Mouse (Mus musculus) forebrain, embryonic 11.5 days (tissue): ENCODE results near the gene Chchd1. TPM values are rescaled to one million over a fixed set of nuclear protein-coding genes. Genes with fewer than 3 reads are reported as not detected.

Source experiments
- ATAC-seq: fragments of 200-750 bp; cut with Nextera tagmentation; replicated peaks from 2 replicates; pipeline ENCODE4 v1.8.0; 2017; ENCODE audit warnings: moderate TSS enrichment; ENCODE audit not compliant: low FRiP score
- DNase-seq: peaks from one replicate; pipeline ENCODE4 v3.0.0-alpha.2; 2017; ENCODE audit warnings: low spot score
- H3K27ac ChIP-seq: fragments of 300-500 bp; sonication (generic); 2 replicates; pipeline ENCODE4 v1.5.1; 2014; ENCODE audit warnings: low read depth, low read length
- H3K27me3 ChIP-seq: fragments of 300-500 bp; sonication (generic); 2 replicates; pipeline ENCODE4 v1.6.1; 2014; ENCODE audit warnings: mild to moderate bottlenecking, low read length, mixed read lengths; ENCODE audit not compliant: control insufficient read depth, insufficient read depth
- H3K36me3 ChIP-seq: fragments of 300-500 bp; sonication (generic); 2 replicates; pipeline ENCODE4 v1.6.1; 2014; ENCODE audit warnings: mild to moderate bottlenecking, low read length, moderate library complexity, mixed read lengths; ENCODE audit not compliant: control insufficient read depth, insufficient read depth
- H3K4me1 ChIP-seq: fragments of 300-500 bp; sonication (generic); replicated peaks from 2 replicates; pipeline ENCODE4 v1.6.1; 2014; ENCODE audit warnings: low read length, mixed read lengths; ENCODE audit not compliant: control insufficient read depth, insufficient read depth
- H3K4me2 ChIP-seq: fragments of 300-500 bp; sonication (generic); 2 replicates; pipeline ENCODE4 v1.6.1; 2014; ENCODE audit warnings: low read depth, mild to moderate bottlenecking, low read length, moderate library complexity, mixed read lengths; ENCODE audit not compliant: severe bottlenecking
- H3K4me3 ChIP-seq: fragments of 300-500 bp; sonication (generic); 2 replicates; pipeline ENCODE4 v1.5.1; 2014; ENCODE audit warnings: low read depth, low read length
- H3K9ac ChIP-seq: fragments of 300-500 bp; sonication (generic); 2 replicates; pipeline ENCODE4 v1.6.1; 2014; ENCODE audit warnings: low read length
- H3K9me3 ChIP-seq: fragments of 300-500 bp; sonication (generic); 2 replicates; pipeline ENCODE4 v1.6.1; 2016; ENCODE audit warnings: low read length, mixed read lengths; ENCODE audit not compliant: control insufficient read depth
- WGBS: fragments of 180-500 bp; shearing (Covaris S2); extraction: QIAGEN DNeasy Blood & Tissue Kit; methylation state at CpG from one replicate; pipeline ENCODE4 v1.1.7; 2014; 5-methylcytosine and 5-hydroxymethylcytosine counted together
- microRNA-seq: library from miRNA; unstranded; fragments of <30 nt; microRNA quantifications from one replicate; pipeline ENCODE4, GENCODE M21; 2016; ENCODE audit not compliant: insufficient number of aligned reads
- polyA plus RNA-seq: library from polyadenylated mRNA; unstranded; fragments of >200 nt; fragmentation: Nextera tagmentation; extraction: Ambion mirVana; gene quantifications from 2 replicates; pipeline ENCODE4 v1.2.1, GENCODE M21; 2014

Chchd1 gene
- polyA plus RNA-seq, 1 experiment from 2014 or later, result 256 TPM

DNA sequence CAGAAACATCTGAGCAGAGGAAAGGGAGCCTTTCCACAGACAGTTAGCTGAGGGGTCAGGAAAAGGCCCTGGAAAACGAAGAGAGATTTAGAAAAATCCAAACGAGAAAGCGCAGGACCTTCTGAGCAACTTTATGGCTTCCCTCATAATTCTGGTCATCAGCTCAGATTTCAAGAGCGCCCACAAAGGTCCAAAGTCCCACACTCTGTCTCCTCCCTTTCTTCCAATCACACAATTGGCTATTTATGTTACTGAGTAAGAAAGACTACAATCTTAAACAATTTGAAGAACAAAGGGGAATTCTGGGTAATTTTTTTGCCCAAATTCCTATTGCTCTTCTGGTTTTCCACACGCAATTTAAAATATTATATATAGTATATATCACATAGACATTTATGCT, 47.7 kb downstream of the Chchd1 start:
- H3K4me1 ChIP-seq, result no peaks in the 10 kb centered on the region
- no peaks in the 10 kb centered on the region for H3K36me3 ChIP-seq
- no peaks in the 10 kb centered on the region for H3K9me3 ChIP-seq
- ATAC-seq (no peak), DNase-seq (no peak)
- H3K4me2 ChIP-seq, result no peak overlapping the region
- H3K27ac ChIP-seq, result no peak overlapping the region
- H3K27me3 ChIP-seq, result no peaks in the 10 kb centered on the region
- 92% methylated on average over 5 of the region's 5 CpGs for WGBS
- H3K4me3 ChIP-seq, result no peak overlapping the region
- no peak overlapping the region for H3K9ac ChIP-seq

DNA sequence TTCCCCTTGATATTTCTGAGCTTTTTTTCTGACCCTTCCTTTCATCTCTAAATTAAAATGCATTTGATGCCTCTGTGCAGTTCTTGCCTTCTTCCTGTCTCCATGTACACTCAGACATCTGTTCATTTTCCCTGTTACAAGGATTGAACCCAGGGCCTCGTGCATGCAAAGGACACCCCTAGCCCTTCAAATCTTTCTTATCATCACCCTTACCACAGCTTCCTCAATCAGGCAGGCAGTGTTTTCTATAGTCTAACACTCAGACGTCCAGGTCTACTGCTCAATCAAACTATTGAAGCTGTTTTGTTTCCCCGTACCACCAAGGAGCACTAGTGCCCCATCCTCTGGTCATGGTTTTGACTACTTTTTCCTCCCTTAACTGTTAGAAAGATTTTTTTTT, 51.0 kb downstream of the Chchd1 start:
- no peak overlapping the region for H3K9ac ChIP-seq
- H3K9me3 ChIP-seq, result no peaks in the 10 kb centered on the region
- no peak overlapping the region for H3K4me2 ChIP-seq
- WGBS, result 86% methylated on average over 3 of the region's 3 CpGs
- peaks cover under 1% of the 10 kb centered on the region; the same call in 1 of the 2 replicates for H3K36me3 ChIP-seq
- H3K4me1 ChIP-seq, result no peaks in the 10 kb centered on the region
- ATAC-seq, result no peak
- DNase-seq, result no peak
- no peak overlapping the region for H3K27ac ChIP-seq
- no peak overlapping the region for H3K4me3 ChIP-seq
- no peaks in the 10 kb centered on the region for H3K27me3 ChIP-seq

Small RNA genes within 50 kb of the gene (microRNA-seq; reads per million reads assigned to microRNA genes)
- gene Mir6946, result not detected

Other genes with a start within 250 kb of the Chchd1 start
- gene Anxa7, start 222.9 kb upstream of the Chchd1 start, polyA plus RNA-seq, result 12.8 and 14.6 TPM in 2 replicates
- 1.1 and 1.4 TPM in 2 replicates for gene Mss51, start 206.1 kb upstream of the Chchd1 start, polyA plus RNA-seq
- gene Ppp3cb, start 156.4 kb upstream of the Chchd1 start, polyA plus RNA-seq, result 61.5 and 69.1 TPM in 2 replicates
- gene Usp54, start 61.9 kb upstream of the Chchd1 start, polyA plus RNA-seq, result 20.8 and 21.0 TPM in 2 replicates
- 0.28 TPM in 1 of 2 replicates, not detected in the other for gene Myoz1, start 46.5 kb upstream of the Chchd1 start, polyA plus RNA-seq
- 0.13 and 0.35 TPM in 2 replicates for gene Synpo2l, start 34.7 kb upstream of the Chchd1 start, polyA plus RNA-seq
- 94.5 and 98.1 TPM in 2 replicates for gene Sec24c, start 28.7 kb upstream of the Chchd1 start, polyA plus RNA-seq
- gene Fut11, start 8.0 kb upstream of the Chchd1 start, polyA plus RNA-seq, result 19.3 and 20.1 TPM in 2 replicates
- 31.7 and 37.3 TPM in 2 replicates for gene Zswim8, start 4.5 kb downstream of the Chchd1 start, polyA plus RNA-seq
- 25.7 and 32.5 TPM in 2 replicates for gene Ndst2, start 31.6 kb downstream of the Chchd1 start, polyA plus RNA-seq
- gene Camk2g, start 91.1 kb downstream of the Chchd1 start, polyA plus RNA-seq, result 46.8 and 52.0 TPM in 2 replicates
- 0.25 and 0.31 TPM in 2 replicates for gene Plau, start 133.7 kb downstream of the Chchd1 start, polyA plus RNA-seq
- gene Vcl, start 226.4 kb downstream of the Chchd1 start, polyA plus RNA-seq, result 29.4 and 30.2 TPM in 2 replicates